Mouse (Mus musculus): Measurements from ENCODE around the gene Fam13a. TPM values are rescaled to one million over a fixed set of nuclear protein-coding genes. Genes with fewer than 3 reads are reported as not detected.

The Fam13a gene
- polyA plus RNA-seq, 1 experiment = not detected

GRCm38 (mm10) chr6:58975249-58975648 lies 49.1 kb downstream of the Fam13a start:
- Histone ChIP-seq H3K9me3 (ENCODE audit: control insufficient read depth, low read length) (no peaks in the 10 kb centered on the region), H3K4me3 (replicated peaks) (no peak overlapping the region), H3K27me3 (ENCODE audit: control insufficient read depth) (no peaks in the 10 kb centered on the region), H3K36me3 (ENCODE audit: control insufficient read depth) (no peaks in the 10 kb centered on the region), H3K4me1 (ENCODE audit: control insufficient read depth) (no peaks in the 10 kb centered on the region)
- TF ChIP-seq GATA1 (IDR thresholded peaks at IDR 0.05; ENCODE audit: low read length) = no peak
- no peak for TF ChIP-seq TAL1 (IDR thresholded peaks at IDR 0.05; ENCODE audit: low read length)

- Histone ChIP-seq H3K4me1 (ENCODE audit: control insufficient read depth) (no peaks in the 10 kb centered on the region), H3K9me3 (ENCODE audit: control insufficient read depth, low read length) (no peaks in the 10 kb centered on the region), H3K4me3 (replicated peaks) (no peak overlapping the region), H3K36me3 (ENCODE audit: control insufficient read depth) (no peaks in the 10 kb centered on the region), H3K27me3 (ENCODE audit: control insufficient read depth) (no peaks in the 10 kb centered on the region)
- TF ChIP-seq GATA1 (IDR thresholded peaks at IDR 0.05; ENCODE audit: low read length) (no peak), TAL1 (IDR thresholded peaks at IDR 0.05; ENCODE audit: low read length) (no peak)
Measured at GRCm38 (mm10) chr6:58974428-58974827, 49.9 kb downstream of the Fam13a start.

GRCm38 (mm10) chr6:58972873-58973272 lies 51.5 kb downstream of the Fam13a start:
- TF ChIP-seq GATA1 (IDR thresholded peaks at IDR 0.05; ENCODE audit: low read length) (no peak), TAL1 (IDR thresholded peaks at IDR 0.05; ENCODE audit: low read length) (no peak)

GRCm38 (mm10) chr6:58968272-58968671 lies 56.1 kb downstream of the Fam13a start:
- Histone ChIP-seq H3K4me3 (replicated peaks) (no peak overlapping the region), H3K36me3 (ENCODE audit: control insufficient read depth) (no peaks in the 10 kb centered on the region), H3K4me1 (ENCODE audit: control insufficient read depth) (no peaks in the 10 kb centered on the region), H3K27me3 (ENCODE audit: control insufficient read depth) (no peaks in the 10 kb centered on the region), H3K9me3 (ENCODE audit: control insufficient read depth, low read length) (no peaks in the 10 kb centered on the region)
- TF ChIP-seq TAL1 (IDR thresholded peaks at IDR 0.05; ENCODE audit: low read length) (no peak), GATA1 (IDR thresholded peaks at IDR 0.05; ENCODE audit: low read length) (no peak)

More at GRCm38 (mm10) chr6:58972873-58973272, 51.5 kb downstream of the Fam13a start:
- Histone ChIP-seq H3K27me3 (ENCODE audit: control insufficient read depth) (no peaks in the 10 kb centered on the region), H3K36me3 (ENCODE audit: control insufficient read depth) (no peaks in the 10 kb centered on the region), H3K9me3 (ENCODE audit: control insufficient read depth, low read length) (no peaks in the 10 kb centered on the region), H3K4me3 (replicated peaks) (no peak overlapping the region), H3K4me1 (ENCODE audit: control insufficient read depth) (no peaks in the 10 kb centered on the region)

GRCm38 (mm10) chr6:58965071-58965831 lies 59.1 kb downstream of the Fam13a start:
- Histone ChIP-seq H3K36me3 (ENCODE audit: control insufficient read depth) (no peaks in the 10 kb centered on the region), H3K9me3 (ENCODE audit: control insufficient read depth, low read length) (no peaks in the 10 kb centered on the region), H3K4me3 (replicated peaks) (no peak overlapping the region), H3K4me1 (ENCODE audit: control insufficient read depth) (no peaks in the 10 kb centered on the region), H3K27me3 (ENCODE audit: control insufficient read depth) (no peaks in the 10 kb centered on the region)
- TF ChIP-seq TAL1 (IDR thresholded peaks at IDR 0.05; ENCODE audit: low read length) (no peak), GATA1 (IDR thresholded peaks at IDR 0.05; ENCODE audit: low read length) (no peak)

- no peaks in the 10 kb centered on the region for H3K36me3 ChIP-seq (ENCODE audit: control insufficient read depth)
- no peak for TF ChIP-seq GATA1 (IDR thresholded peaks at IDR 0.05; ENCODE audit: low read length)
- no peak for TF ChIP-seq TAL1 (IDR thresholded peaks at IDR 0.05; ENCODE audit: low read length)
- no peaks in the 10 kb centered on the region for H3K9me3 ChIP-seq (ENCODE audit: control insufficient read depth, low read length)
- H3K27me3 ChIP-seq (ENCODE audit: control insufficient read depth) = no peaks in the 10 kb centered on the region
- no peaks in the 10 kb centered on the region for H3K4me1 ChIP-seq (ENCODE audit: control insufficient read depth)
- no peak overlapping the region for H3K4me3 ChIP-seq (replicated peaks)
Measured at GRCm38 (mm10) chr6:58964565-58964964, 59.8 kb downstream of the Fam13a start.

GRCm38 (mm10) chr6:58964091-58964490 lies 60.3 kb downstream of the Fam13a start:
- Histone ChIP-seq H3K36me3 (ENCODE audit: control insufficient read depth) (no peaks in the 10 kb centered on the region), H3K4me1 (ENCODE audit: control insufficient read depth) (no peaks in the 10 kb centered on the region), H3K27me3 (ENCODE audit: control insufficient read depth) (no peaks in the 10 kb centered on the region), H3K4me3 (replicated peaks) (no peak overlapping the region), H3K9me3 (ENCODE audit: control insufficient read depth, low read length) (no peaks in the 10 kb centered on the region)
- TF ChIP-seq GATA1 (IDR thresholded peaks at IDR 0.05; ENCODE audit: low read length) (no peak), TAL1 (IDR thresholded peaks at IDR 0.05; ENCODE audit: low read length) (no peak)

GRCm38 (mm10) chr6:58962691-58963090 lies 61.7 kb downstream of the Fam13a start:
- no peaks in the 10 kb centered on the region for H3K4me1 ChIP-seq (ENCODE audit: control insufficient read depth)
- TF ChIP-seq TAL1 (IDR thresholded peaks at IDR 0.05; ENCODE audit: low read length) (no peak), GATA1 (IDR thresholded peaks at IDR 0.05; ENCODE audit: low read length) (no peak)
- H3K27me3 ChIP-seq (ENCODE audit: control insufficient read depth) = no peaks in the 10 kb centered on the region
- no peaks in the 10 kb centered on the region for H3K36me3 ChIP-seq (ENCODE audit: control insufficient read depth)
- no peaks in the 10 kb centered on the region for H3K9me3 ChIP-seq (ENCODE audit: control insufficient read depth, low read length)
- no peak overlapping the region for H3K4me3 ChIP-seq (replicated peaks)

GRCm38 (mm10) chr6:58960523-58960922 lies 63.8 kb downstream of the Fam13a start:
- H3K36me3 ChIP-seq (ENCODE audit: control insufficient read depth) = no peaks in the 10 kb centered on the region
- no peaks in the 10 kb centered on the region for H3K27me3 ChIP-seq (ENCODE audit: control insufficient read depth)
- H3K4me1 ChIP-seq (ENCODE audit: control insufficient read depth) = no peaks in the 10 kb centered on the region
- no peaks in the 10 kb centered on the region for H3K9me3 ChIP-seq (ENCODE audit: control insufficient read depth, low read length)
- H3K4me3 ChIP-seq (replicated peaks) = no peak overlapping the region
- TF ChIP-seq GATA1 (IDR thresholded peaks at IDR 0.05; ENCODE audit: low read length) (no peak), TAL1 (IDR thresholded peaks at IDR 0.05; ENCODE audit: low read length) (no peak)

All from erythroblast, embryonic 14.5 days (primary cell).